Comparison of ENCODE assay signal across 7 mouse cellular contexts in the genomic region with DNA sequence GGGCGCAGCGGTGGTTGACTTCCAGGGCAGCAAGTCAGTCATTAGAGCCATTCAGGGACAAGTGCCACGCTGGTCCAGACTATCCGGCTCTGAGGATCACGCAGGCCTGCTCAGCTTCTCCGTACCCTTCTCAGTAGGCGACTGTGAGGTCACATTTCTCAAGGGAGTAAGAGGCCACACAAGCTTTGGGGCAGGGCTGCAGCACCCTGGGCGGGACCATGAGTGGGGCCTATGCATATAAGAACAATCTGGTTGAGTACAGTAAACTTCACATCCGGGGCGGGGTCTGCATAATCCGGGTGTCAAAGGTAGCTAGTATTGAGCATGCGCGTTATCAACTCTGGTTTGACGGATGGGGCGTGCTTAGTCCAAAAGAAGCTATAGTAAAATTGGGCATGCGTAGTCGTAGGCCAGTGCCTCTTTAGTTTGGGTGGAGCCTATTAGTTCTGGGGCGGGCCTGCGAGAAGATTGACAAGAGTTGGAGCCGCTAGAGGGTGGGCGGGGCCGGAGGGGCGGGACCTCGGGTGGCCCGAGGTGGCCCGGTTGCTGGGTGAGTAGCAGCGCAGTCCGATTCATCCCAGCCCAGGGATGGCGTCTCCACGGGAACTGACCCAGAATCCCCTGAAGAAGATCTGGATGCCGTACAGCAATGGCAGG. TPM values are rescaled to one million over a fixed set of nuclear protein-coding genes. Genes with fewer than 3 reads are reported as not detected.
DNase-seq lines count a peak whose midpoint lies in the region; ATAC-seq lines count a peak whose summit lies in the region.

A gene (plus strand): TSS at position 351 of the 657 bp plus-strand sequence.

- no peaks in the 10 kb centered on the region for H3K9me3 ChIP-seq in intestine, embryonic 16.5 days (ENCODE audit: control insufficient read depth, low read length)
- H3K9me3 ChIP-seq in midbrain, embryonic 11.5 days (ENCODE audit: control insufficient read depth, low read length) = no peaks in the 10 kb centered on the region

- peaks cover 54% of the 10 kb centered on the region for H3K4me1 ChIP-seq in intestine, embryonic 16.5 days (ENCODE audit: control insufficient read depth, insufficient read depth, low read length)
- H3K4me1 ChIP-seq in midbrain, embryonic 11.5 days (ENCODE audit: control insufficient read depth, insufficient read depth, low read length) = peaks cover 9% of the 10 kb centered on the region

- peak within 1 kb of the TSS; percentile 72 for H3K4me3 ChIP-seq in intestine, embryonic 16.5 days (ENCODE audit: low read length)
- H3K4me3 ChIP-seq in midbrain, embryonic 11.5 days (ENCODE audit: low read depth, low read length) = peak within 1 kb of the TSS; percentile 51

- WGBS in intestine, embryonic 16.5 days = 1% methylated on average over 31 of the region's 31 CpGs
- WGBS in midbrain, embryonic 11.5 days = 2% methylated on average over 31 of the region's 31 CpGs

- H3K27ac ChIP-seq in intestine, embryonic 16.5 days (ENCODE audit: low read length) = peak within 1 kb of the TSS; percentile 96
- peak within 1 kb of the TSS; percentile 60 for H3K27ac ChIP-seq in midbrain, embryonic 11.5 days (ENCODE audit: low read depth, low read length)

- peak; percentile 95 for ATAC-seq in intestine, embryonic 16.5 days
- ATAC-seq in midbrain, embryonic 11.5 days (ENCODE audit: low FRiP score) = peak; percentile 97

- H3K36me3 ChIP-seq in intestine, embryonic 16.5 days (ENCODE audit: control insufficient read depth, insufficient read depth, low read length) = no peaks in the 10 kb centered on the region
- H3K36me3 ChIP-seq in midbrain, embryonic 11.5 days (ENCODE audit: control insufficient read depth, insufficient read depth, low read length) = no peaks in the 10 kb centered on the region

- H3K4me2 ChIP-seq in intestine, embryonic 16.5 days (ENCODE audit: low read depth, low read length) = peak within 1 kb of the TSS; percentile 94
- H3K4me2 ChIP-seq in midbrain, embryonic 11.5 days = peak within 1 kb of the TSS; percentile 63

- peak within 1 kb of the TSS; percentile 77 for H3K9ac ChIP-seq in intestine, embryonic 16.5 days (ENCODE audit: low read depth, low read length)
- peak within 1 kb of the TSS; percentile 65 for H3K9ac ChIP-seq in midbrain, embryonic 11.5 days (ENCODE audit: low read length)

- intact Hi-C loops in left cerebral cortex, postnatal 36 days (cut with DNase I) = no loop called here

- peak; percentile 99 for DNase-seq in adrenal gland, adult 8-10 months
- DNase-seq in embryo, embryonic 9.5 days (ENCODE audit: extremely low spot score) = peak; percentile 95
- DNase-seq in gastrocnemius, postnatal 4 days (ENCODE audit: low spot score in 2 of 2) = peak; percentile 77 to 94
- peak; percentile 88 to 91 for DNase-seq in left cerebral cortex, postnatal 36 days (ENCODE audit: low spot score in 2 of 2)
- peak; percentile 99 for DNase-seq in midbrain, embryonic 11.5 days (ENCODE audit: low spot score, missing footprints)
- DNase-seq in skeletal muscle tissue, adult 2 months (ENCODE audit: low read depth, low spot score) = peak; percentile 99

- H3K27me3 ChIP-seq in intestine, embryonic 16.5 days (replicated peaks; ENCODE audit: control insufficient read depth, insufficient read depth, low read length) = no peaks in the 10 kb centered on the region
- H3K27me3 ChIP-seq in midbrain, embryonic 11.5 days (ENCODE audit: control insufficient read depth, insufficient read depth, low read length) = no peaks in the 10 kb centered on the region; the same call in 1 of the 2 replicates

RNA-seq across cellular contexts. Expression of the gene that starts here (rescaled TPM):
- 10 to 100 TPM in 2 of 4 experiments, 1 to 10 TPM in 2; 6.2 to 21.6 (median 12.0) TPM for total RNA-seq in adrenal gland, adult 8-10 months (2022)
- total RNA-seq in gastrocnemius, postnatal 4 days (2021) = 10 to 100 TPM; 17.2 to 21.4 TPM
- polyA plus RNA-seq in intestine, embryonic 16.5 days (2015; fragmentation: Nextera tagmentation; extraction: Ambion mirVana) = 15.1 and 21.7 TPM in 2 replicates
- total RNA-seq in left cerebral cortex, postnatal 36 days (2021) = 10 to 100 TPM; 12.7 to 18.2 TPM
- polyA plus RNA-seq in midbrain, embryonic 11.5 days (2014; fragmentation: Nextera tagmentation; extraction: Ambion mirVana) = 7.7 and 10.5 TPM in 2 replicates

Comparison
In these comparisons a context has a peak if more than half of its experiments do, and no peak if none do; other contexts are left out.
1. Peak in every context shown above with its lines: DNase-seq, ATAC-seq, H3K4me3 ChIP-seq and H3K27ac ChIP-seq.